Mouse (Mus musculus): ENCODE results near the gene Mpl. TPM values are rescaled to one million over a fixed set of nuclear protein-coding genes. Genes with fewer than 3 reads are reported as not detected.

Gene Mpl
- not detected for total RNA-seq (2021)
- long read RNA-seq, experiment 1, result 0 reads
- long read RNA-seq, experiment 2, result 0 reads

DNA sequence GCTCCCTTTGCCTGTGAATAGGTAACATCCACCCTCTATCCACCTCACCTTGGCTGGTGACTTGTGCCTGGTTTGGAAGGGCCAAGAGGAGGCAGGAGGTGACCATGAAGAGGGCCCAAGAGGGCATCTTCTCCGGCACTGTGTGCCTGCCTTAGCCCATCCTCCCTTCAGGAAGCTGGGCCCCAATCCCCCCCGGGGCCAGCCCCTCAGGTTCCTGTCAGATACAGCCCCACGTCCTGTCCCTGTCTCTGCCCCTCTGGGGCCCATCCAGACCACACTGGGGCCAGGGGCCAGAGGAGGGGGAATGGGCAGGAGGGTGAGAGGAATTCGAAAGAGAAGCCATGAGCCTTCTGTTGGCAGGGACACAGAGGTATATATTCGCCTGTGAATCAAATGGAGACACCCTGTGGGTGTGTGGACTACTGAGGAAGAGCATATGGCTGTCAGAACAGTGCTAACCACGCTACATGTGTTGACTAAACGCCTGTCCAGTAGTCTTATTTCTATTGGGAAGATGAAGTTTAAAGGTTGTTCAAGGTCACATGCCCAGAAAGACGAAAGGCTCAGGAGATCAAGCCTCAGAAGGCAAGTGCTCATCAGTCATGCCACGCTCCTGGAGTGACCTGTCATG, at the start of gene Mpl:
Gene Mpl, minus strand, starts transcription at position 169 of the 631 bp plus-strand sequence.
- intact Hi-C loops (cut with DNase I; ENCODE audit: low total_unique reads), result no loop called here
- no peak for DNase-seq

DNA sequence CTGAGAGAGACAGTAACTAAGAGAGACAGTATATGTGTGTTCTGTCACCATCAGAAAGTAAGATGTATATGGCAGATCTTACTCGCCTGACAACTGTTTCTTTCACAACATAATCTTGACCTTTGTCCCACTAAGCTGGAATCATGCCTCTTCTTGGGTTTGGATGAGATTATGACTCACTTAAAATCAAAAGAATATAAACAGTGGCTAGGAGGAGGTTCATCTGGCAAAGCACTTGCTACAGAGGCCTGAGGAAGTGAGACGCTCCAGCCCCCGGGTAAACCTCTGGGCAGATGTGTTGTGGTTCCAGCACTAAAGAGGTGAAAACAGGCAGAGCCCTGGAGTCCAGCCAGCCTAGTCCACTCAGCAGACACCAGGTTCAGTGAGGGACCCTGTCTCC, 48.2 kb upstream of the Mpl start:
- DNase-seq, result no peak
- intact Hi-C loops (cut with DNase I; ENCODE audit: low total_unique reads), result no loop called here

DNA sequence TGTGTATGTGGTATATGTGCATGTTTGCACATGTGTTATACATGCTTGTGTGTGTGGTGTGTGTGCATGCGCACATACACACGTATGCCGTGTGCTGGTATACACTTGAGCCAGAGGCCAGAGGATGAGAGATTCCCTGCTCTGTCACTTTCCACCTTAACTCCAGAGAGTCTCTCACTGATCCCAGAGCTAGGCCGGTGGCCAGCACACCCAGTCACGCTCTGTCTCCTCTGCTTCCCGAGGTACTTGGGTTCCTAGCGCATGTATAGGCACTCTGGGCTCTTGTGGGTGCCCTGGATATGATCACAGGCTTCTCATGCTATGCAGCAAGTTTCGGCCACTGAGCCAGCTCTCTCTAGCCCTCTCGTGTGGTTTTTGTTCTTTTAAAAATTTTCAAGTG, 43.5 kb upstream of the Mpl start:
- intact Hi-C loops (cut with DNase I; ENCODE audit: low total_unique reads), result no loop called here
- no peak for DNase-seq

GRCm38 (mm10) chr4:118500171-118500724, 42.9 kb upstream of the Mpl start:
- intact Hi-C loops (cut with DNase I; ENCODE audit: low total_unique reads), result no loop called here
- DNase-seq, result no peak

GRCm38 (mm10) chr4:118490461-118490860, 33.1 kb upstream of the Mpl start:
- DNase-seq, result no peak
- intact Hi-C loops (cut with DNase I; ENCODE audit: low total_unique reads), result no loop called here

DNA sequence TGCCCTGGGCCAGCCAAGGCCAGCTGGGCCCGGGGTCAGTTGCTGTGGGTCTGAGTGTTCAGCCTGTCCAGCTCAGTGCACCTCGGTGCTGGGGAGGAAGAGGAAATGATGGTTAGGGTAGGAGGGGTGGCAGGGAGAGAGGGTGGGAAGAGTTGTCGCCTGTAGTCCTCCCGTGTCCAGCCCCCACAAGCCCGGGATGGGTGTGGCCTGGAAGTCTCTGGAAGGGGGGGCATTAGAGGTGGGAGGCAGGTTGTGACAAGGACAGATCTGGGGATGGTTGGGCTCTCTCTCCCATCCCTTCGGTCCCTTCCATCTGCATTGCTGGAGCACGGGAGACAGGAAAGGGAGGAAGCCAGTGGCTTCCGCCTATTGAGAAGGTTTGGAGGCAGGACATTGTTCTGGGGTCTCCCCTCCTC, 32.4 kb upstream of the Mpl start, which contains the start of gene Tie1:
Gene Tie1, minus strand, starts transcription at position 345 of the 416 bp plus-strand sequence.
- DNase-seq, result peak; percentile 32
- intact Hi-C loops (cut with DNase I; ENCODE audit: low total_unique reads), result no loop called here

DNA sequence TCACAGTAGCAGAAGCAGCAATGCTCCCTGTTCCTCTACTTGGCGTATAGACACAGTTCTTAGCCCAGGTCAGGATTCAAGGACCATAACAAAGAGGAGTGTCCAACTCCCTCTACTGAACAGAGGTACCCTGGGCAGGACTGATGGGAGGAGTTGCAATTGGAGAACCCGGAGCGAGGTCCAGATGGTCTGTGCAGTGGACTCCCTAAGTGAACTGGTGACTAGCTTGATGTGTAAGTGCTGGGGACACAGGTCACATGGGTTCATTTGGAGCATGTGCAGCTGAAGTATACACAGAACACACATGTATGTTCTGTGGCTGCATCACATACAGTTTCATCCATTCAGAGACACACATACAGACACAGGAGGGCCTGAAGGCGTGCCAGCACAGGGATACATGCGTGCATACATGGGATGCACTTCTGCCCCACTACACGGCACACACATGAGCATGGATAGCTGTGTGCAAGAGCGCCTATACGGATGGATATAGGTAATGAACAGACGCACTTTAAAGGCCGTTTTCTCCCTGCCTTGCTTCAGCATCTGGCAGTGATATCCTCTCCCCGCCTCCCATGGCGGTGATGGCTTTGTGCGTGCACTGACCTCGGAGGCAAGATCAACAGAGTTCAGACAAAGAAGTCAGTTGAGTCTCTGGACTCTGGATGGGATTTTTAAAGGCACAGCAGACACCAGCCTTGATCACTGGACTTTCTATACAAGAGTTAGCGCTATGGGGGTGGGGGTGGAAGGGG, 19.6 kb upstream of the Mpl start:
- intact Hi-C loops (cut with DNase I; ENCODE audit: low total_unique reads), result no loop called here
- DNase-seq, result no peak

GRCm38 (mm10) chr4:118472687-118473086, 15.4 kb upstream of the Mpl start:
- DNase-seq, result no peak
- intact Hi-C loops (cut with DNase I; ENCODE audit: low total_unique reads), result no loop called here

DNA sequence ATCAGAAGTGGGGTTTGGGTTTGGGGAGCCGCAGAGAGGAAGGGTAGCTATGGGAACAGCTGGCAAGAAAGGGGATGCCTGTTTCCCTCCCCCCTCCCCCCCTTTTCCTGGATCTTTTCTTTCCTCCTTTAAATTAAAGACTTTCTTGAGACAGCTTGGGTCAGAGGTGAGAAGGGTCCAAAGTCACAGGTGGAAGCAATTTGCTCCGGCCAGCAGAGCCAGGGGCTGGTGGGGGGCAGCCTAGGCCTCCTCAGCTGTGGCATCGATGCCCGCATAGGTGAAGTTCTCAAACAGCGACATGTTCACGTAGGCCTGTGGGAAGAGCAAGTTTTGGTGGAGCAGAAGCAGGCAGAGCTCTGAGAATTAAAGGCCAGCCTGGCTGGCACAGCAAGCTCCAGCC, 14.0 kb upstream of the Mpl start:
- intact Hi-C loops (cut with DNase I; ENCODE audit: low total_unique reads), result no loop called here
- DNase-seq, result no peak

- no peak for DNase-seq
- intact Hi-C loops (cut with DNase I; ENCODE audit: low total_unique reads), result no loop called here
These were observed 8.4 kb upstream of the Mpl start for GRCm38 (mm10) chr4:118465697-118466163.

- DNase-seq, result no peak
- intact Hi-C loops (cut with DNase I; ENCODE audit: low total_unique reads), result no loop called here
These were observed 7.6 kb upstream of the Mpl start for GRCm38 (mm10) chr4:118464956-118465355.

DNA sequence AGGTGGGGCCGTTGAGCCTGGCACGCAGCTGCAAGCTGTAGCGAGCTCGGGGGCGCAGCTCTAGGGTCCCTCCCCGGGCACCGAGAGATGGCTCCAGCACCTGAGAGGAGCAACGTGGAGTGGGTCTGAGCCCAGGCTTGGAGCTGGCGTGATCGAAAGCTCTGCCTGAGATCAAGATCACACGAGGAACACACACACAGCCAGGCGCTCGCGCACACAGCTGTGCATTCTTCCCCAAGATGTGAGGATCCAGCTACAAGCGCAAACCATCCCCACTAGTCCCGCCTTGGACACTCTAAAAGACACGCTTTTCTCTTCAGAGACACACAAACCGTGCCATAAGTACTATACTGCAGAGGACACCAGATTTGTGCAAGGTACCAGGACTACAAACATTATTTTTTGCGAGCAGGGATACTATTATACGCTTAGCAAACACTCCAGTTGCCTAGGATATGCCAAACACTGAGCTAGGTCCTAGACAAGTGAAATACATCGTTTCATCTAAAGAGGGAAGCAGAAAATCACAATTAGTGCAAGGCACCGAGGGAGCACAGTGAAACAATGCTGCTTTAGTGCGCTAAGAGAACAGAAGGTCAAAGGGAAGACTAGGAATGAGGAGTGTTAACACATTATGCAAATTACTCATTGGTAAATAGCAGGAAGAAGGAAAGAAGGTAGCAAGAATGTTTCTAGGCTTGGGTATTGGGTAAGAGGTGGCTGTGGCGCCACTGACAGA, 10.7 kb downstream of the Mpl start:
- intact Hi-C loops (cut with DNase I; ENCODE audit: low total_unique reads), result no loop called here
- DNase-seq, result no peak

DNA sequence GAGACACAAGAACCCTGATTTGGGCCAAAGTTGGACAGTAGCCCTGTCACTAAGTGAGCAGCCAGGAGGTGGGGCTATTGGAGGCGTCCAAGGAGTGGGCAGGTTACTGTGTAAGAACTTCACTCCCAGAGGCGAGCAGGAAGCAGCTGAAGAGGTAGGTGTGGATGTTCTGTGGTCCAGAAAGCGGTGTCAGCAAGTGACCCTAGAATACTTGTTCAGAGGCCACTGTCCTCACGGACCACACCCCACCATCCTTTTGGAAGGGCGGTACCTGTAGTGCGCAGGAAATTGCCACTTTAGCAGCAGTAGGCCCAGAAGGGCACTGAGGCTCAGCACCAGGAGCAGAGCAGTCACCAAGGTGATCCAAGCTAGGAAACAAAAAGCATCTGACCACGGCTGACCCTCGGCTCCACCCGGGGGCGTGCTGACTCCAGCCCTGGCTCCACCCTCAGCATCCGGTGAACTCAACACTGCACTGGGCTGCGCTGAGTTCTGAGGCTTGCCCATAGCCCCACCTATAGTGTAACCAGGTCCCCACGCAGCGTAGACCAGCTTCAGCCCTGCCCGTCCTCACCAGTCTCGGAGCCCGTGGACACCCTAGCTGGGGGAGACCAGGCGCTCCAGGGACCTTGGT, 11.4 kb downstream of the Mpl start:
- intact Hi-C loops (cut with DNase I; ENCODE audit: low total_unique reads), result no loop called here
- DNase-seq, result peak; percentile 57

DNA sequence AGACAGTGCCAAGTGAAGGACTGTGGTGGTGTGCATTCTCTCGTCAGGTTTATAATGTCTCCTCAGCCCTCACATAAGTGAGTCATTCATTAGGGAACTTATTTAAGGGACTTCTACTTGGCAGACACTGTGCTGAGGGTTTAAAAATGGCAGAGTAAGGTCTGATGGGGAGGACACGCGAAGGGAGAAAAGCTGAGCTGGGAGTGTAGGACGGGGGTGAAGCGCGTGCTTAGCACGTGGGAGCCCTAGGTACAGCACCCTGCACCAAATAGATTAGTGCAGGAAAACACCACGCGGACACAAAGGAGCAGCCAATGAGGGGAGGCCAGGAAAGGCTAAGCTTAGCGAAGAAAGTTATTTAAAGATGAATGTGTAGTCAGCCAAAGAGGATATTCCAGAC, 12.2 kb downstream of the Mpl start:
- intact Hi-C loops (cut with DNase I; ENCODE audit: low total_unique reads), result no loop called here
- no peak for DNase-seq

DNA sequence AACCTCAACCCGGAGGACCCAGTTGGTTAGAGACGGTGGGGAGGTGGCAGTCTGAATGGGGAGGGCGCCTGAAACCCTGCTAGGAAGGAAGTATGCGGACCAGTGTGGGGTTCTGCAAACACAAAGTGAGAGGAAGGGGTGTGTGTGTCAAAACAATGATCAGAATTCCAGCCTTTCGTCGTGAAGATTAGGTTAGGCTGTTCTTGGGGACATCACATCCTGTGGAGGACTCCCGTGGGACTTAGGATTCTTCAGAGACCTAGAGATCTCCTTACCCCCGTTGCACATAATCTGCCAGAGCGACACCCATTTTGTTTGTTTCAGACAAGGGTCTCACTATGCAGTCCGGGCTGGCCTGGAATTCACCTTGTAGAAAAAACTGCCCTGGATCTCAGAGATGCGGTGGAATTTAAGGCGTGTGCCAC, 19.5 kb downstream of the Mpl start:
- intact Hi-C loops (cut with DNase I; ENCODE audit: low total_unique reads), result loop anchor here (10.0 kb wide), 1 partner anchor 127 kb away; no protein-coding TSS in a partner anchor
- DNase-seq, result no peak

GRCm38 (mm10) chr4:118436820-118437603, 20.3 kb downstream of the Mpl start, which contains the start of gene Cdc20:
Cdc20 (minus strand) TSS chr4:118437352.
- intact Hi-C loops (cut with DNase I; ENCODE audit: low total_unique reads), result loop anchor here (10.0 kb wide), 1 partner anchor 128 kb away; no protein-coding TSS in a partner anchor
- DNase-seq, result peak; percentile 92

DNA sequence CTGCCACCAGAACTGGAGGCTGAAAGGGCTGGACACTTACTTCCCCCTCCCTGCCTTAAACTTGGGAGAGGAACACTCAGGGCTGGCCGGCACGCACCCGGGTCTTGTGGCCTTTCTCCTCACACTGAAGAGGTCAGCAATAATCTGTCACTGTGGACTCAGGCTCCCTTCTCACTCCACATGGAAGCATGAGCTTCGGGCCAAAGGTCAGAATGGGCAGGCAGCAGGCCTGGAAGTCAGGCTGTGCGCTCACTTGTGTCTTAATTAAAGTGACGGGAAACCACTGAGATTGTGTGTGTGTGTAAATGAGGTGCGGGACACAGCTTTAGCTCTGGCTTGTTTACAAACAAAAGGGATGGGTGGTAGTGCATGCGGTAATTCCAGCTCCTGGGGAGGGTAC, 25.0 kb downstream of the Mpl start:
- no peak for DNase-seq
- intact Hi-C loops (cut with DNase I; ENCODE audit: low total_unique reads), result loop anchor here (10.0 kb wide), 1 partner anchor 132 kb away; no protein-coding TSS in a partner anchor

DNA sequence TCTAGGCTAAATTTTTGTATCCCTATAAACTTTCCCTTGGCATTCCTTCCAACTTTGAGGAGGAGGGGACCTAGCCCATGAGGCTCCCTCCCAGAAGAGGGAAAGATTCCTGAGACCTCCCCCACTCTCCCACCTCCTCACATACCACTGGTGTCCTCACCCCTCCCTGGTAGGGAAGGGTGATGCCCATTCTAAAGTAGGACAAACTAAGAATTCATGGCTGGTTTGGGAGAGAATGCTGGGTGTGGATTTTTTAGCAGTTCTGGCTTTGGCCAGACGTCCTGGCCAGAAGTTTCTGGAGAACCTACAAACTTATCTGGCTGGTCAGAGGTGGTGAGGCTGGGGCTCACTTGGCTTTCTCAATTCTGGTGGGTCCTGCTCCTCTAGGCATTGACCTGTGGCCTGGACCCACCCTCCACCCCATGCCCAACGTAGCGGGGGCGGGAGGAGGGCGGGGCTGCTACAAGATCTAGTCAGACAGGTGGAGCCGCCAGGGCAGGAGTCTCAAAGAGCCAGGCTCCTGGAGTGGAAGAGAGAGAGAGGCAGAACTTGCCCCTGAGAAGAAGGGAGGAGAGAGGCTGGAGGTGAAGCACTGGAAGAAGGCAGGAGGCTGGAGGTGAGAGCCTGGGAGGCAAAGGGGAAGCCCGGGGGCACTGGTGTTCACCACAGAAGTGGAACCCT, 28.0 kb downstream of the Mpl start:
- intact Hi-C loops (cut with DNase I; ENCODE audit: low total_unique reads), result no loop called here

More for the DNA sequence above, 28.0 kb downstream of the Mpl start:
- no peak for DNase-seq
